Mouse (Mus musculus) brain, embryonic 14.5 days (tissue): ENCODE data around the gene Sumo1.
"Not testable (repeated sequence)": the region's sequence is repeated elsewhere in the genome, so short reads cannot be mapped to it uniquely, and the experiment has no call there.

Source experiments
- CTCF ChIP-seq: fragments of 200-500 bp; IDR thresholded peaks from 2 replicates; pipeline ENCODE4 v1.5.1; 2012; ENCODE audit warnings: inconsistent platforms, mild to moderate bottlenecking, moderate library complexity, borderline replicate concordance; ENCODE audit not compliant: insufficient read depth, insufficient read length; ENCODE audit errors: extremely low read depth
- POLR2A ChIP-seq: fragments of 200-500 bp; IDR thresholded peaks from 2 replicates; pipeline ENCODE4 v1.6.1; 2012; ENCODE audit warnings: mild to moderate bottlenecking, inconsistent platforms, borderline replicate concordance; ENCODE audit not compliant: poor library complexity, insufficient read depth, insufficient read length, severe bottlenecking; ENCODE audit errors: extremely low read depth

DNA sequence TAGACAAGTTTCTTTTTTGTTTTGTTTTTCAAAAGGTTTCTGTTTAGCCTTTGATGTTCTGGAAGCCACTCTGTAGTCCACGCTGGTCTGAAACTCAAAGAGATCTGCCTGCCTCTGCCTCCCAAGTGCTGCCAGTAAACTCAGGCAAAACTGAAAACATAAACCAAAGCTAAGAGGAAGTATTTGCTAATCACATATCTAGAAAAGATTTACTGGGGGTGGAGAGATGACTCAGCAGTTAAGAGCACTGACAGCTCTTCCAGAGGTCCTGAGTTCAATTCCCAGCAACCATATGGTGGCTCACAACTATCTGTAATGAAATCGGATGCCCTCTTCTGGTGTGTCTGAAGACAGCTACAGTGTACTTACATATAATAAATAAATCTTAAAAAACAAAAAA, 24.1 kb downstream of the Sumo1 start:
- TF ChIP-seq CTCF, POLR2A: not testable (repeated sequence)
